Mouse (Mus musculus) granulocyte monocyte progenitor cell, adult 5-6 weeks (primary cell): ENCODE measurements around the gene Krtdap. TPM values are rescaled to one million over a fixed set of nuclear protein-coding genes. Genes with fewer than 3 reads are reported as not detected.

Source experiments
- ATAC-seq: replicated peaks from 2 replicates; pipeline ENCODE4 v1.8.0; 2016; ENCODE audit warnings: mild to moderate bottlenecking, moderate TSS enrichment, inconsistent platforms; ENCODE audit not compliant: poor library complexity, severe bottlenecking
- total RNA-seq, 2 experiments: library from RNA; stranded (forward) in 1 of 2; stranded (reverse) in 1 of 2; fragments of 200-712, 200-1000 nt in 1 of 2; fragments of >200 nt in 1 of 2; fragmentation: Nextera tagmentation in 1 of 2; gene quantifications; 2 replicates each; pipeline ENCODE4 v1.2.3; 2014 to 2017

Krtdap gene
- total RNA-seq, 2 experiments from 2014 or later, result not detected

GRCm38 (mm10) chr7:30832261-30832660 is 44.6 kb downstream of the Krtdap start:
- peak; percentile 82 for ATAC-seq

DNA sequence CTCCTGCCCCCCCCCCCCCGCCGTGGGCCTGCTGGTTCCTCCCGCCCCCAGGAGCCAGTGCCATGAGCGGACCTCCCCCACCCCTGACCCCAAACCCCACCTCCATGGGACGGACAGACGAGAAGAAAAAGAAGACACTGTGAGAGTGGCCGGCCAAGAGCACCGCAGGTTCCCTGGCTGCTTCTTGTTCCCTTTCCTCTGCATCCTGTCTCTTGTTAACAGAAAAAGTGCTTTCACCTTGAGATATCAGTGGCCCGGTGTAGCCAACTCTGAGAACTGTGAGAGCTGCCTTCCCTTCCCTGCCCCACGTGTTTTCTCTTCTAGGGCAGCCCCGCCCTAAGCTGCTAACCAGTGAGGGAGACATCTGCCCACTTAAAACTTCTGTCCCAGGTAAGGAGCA is 45.0 kb downstream of the Krtdap start:
- ATAC-seq, result peak; percentile 31; the same call in 1 of the 2 replicates

DNA sequence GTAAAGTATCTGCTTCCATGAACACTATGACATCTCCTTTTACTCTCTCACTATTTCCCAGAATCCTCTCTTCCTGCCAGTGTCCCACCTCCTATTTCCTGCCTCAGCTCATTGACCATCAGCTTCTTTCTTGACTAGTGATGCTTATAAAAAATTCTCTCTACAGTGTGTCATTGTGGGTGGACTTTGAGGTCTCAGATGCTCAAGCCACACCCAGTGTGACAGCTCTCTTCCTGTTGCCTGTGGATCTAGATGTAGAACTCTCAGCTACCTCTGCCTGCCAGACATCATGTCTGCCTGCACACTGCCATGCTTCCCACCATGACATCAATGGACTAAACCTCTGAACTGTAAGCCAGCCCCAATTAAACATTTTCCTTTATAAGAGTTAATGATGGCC is 49.6 kb downstream of the Krtdap start:
- ATAC-seq, result no peak

DNA sequence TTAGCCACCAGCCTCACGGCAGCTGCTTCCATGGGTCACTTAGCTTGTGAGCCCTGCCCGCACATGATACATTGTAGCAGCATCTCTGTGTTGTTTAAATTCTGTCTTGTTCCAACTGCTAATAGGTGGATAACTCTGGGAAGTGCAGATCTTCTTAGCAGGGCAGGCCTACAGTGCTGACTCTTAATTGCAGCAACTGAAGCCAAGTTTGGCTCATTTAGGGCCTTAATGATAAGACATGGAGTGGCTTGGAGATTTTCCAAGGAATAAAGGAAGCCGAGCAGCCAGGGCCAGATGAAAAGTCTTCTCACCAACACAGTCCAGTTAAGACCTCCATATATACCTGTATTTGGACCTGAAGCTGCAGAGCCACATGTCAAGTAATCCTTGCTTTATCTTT is 52.6 kb downstream of the Krtdap start:
- no peak for ATAC-seq

Other genes with a start within 250 kb of the Krtdap start
Only the 30 nearest of the 31 such genes appear.
- 7.3 and 15.8 TPM in 2 replicates for gene Proser3, start 235.6 kb upstream of the Krtdap start, total RNA-seq (2014; fragmentation: Nextera tagmentation)
- gene Proser3, start 235.6 kb upstream of the Krtdap start, total RNA-seq (2017), result 2.8 and 9.2 TPM in 2 replicates
- 45.4 and 96.9 TPM in 2 replicates for gene Lin37, start 228.1 kb upstream of the Krtdap start, total RNA-seq (2014; fragmentation: Nextera tagmentation)
- gene Lin37, start 228.1 kb upstream of the Krtdap start, total RNA-seq (2017), result 23.5 and 25.3 TPM in 2 replicates
- gene U2af1l4, start 224.6 kb upstream of the Krtdap start, total RNA-seq (2014; fragmentation: Nextera tagmentation), result 26.3 and 38.5 TPM in 2 replicates
- gene U2af1l4, start 224.6 kb upstream of the Krtdap start, total RNA-seq (2017), result 58.6 and 87.2 TPM in 2 replicates
- 5.2 and 12.5 TPM in 2 replicates for gene Gm49396, start 224.6 kb upstream of the Krtdap start, total RNA-seq (2014; fragmentation: Nextera tagmentation)
- 5.1 and 6.3 TPM in 2 replicates for gene Gm49396, start 224.6 kb upstream of the Krtdap start, total RNA-seq (2017)
- gene Psenen, start 224.3 kb upstream of the Krtdap start, total RNA-seq (2014; fragmentation: Nextera tagmentation), result 218 and 221 TPM in 2 replicates
- 156 and 184 TPM in 2 replicates for gene Psenen, start 224.3 kb upstream of the Krtdap start, total RNA-seq (2017)
- gene Igflr1, start 222.5 kb upstream of the Krtdap start, total RNA-seq (2014; fragmentation: Nextera tagmentation), result 4.9 and 10.6 TPM in 2 replicates
- gene Igflr1, start 222.5 kb upstream of the Krtdap start, total RNA-seq (2017), result 0.34 TPM in 1 of 2 replicates, not detected in the other
- 48.1 and 64.3 TPM in 2 replicates for gene Kmt2b, start 199.2 kb upstream of the Krtdap start, total RNA-seq (2014; fragmentation: Nextera tagmentation)
- 5.9 and 9.5 TPM in 2 replicates for gene Kmt2b, start 199.2 kb upstream of the Krtdap start, total RNA-seq (2017)
- not detected in 2 replicates for gene Zbtb32, start 189.0 kb upstream of the Krtdap start, total RNA-seq (2014; fragmentation: Nextera tagmentation)
- not detected in 2 replicates for gene Zbtb32, start 189.0 kb upstream of the Krtdap start, total RNA-seq (2017)
- gene Upk1a, start 175.0 kb upstream of the Krtdap start, total RNA-seq (2014; fragmentation: Nextera tagmentation), result 3.4 TPM in 1 of 2 replicates, not detected in the other
- not detected in 2 replicates for gene Upk1a, start 175.0 kb upstream of the Krtdap start, total RNA-seq (2017)
- gene Cox6b1, start 161.7 kb upstream of the Krtdap start, total RNA-seq (2014; fragmentation: Nextera tagmentation), result 436 and 560 TPM in 2 replicates
- gene Cox6b1, start 161.7 kb upstream of the Krtdap start, total RNA-seq (2017), result 470 and 484 TPM in 2 replicates
- not detected in 2 replicates for gene Etv2, start 152.0 kb upstream of the Krtdap start, total RNA-seq (2014; fragmentation: Nextera tagmentation)
- not detected in 2 replicates for gene Etv2, start 152.0 kb upstream of the Krtdap start, total RNA-seq (2017)
- gene Rbm42, start 137.6 kb upstream of the Krtdap start, total RNA-seq (2014; fragmentation: Nextera tagmentation), result 45.7 and 57.1 TPM in 2 replicates
- 38.3 and 48.0 TPM in 2 replicates for gene Rbm42, start 137.6 kb upstream of the Krtdap start, total RNA-seq (2017)
- gene Haus5, start 122.9 kb upstream of the Krtdap start, total RNA-seq (2014; fragmentation: Nextera tagmentation), result 39.1 and 43.7 TPM in 2 replicates
- 18.4 and 33.2 TPM in 2 replicates for gene Haus5, start 122.9 kb upstream of the Krtdap start, total RNA-seq (2017)
- not detected in 2 replicates for gene Pmis2, start 116.3 kb upstream of the Krtdap start, total RNA-seq (2014; fragmentation: Nextera tagmentation)
- gene Pmis2, start 116.3 kb upstream of the Krtdap start, total RNA-seq (2017), result not detected in 2 replicates
- gene 2200002J24Rik, start 89.0 kb upstream of the Krtdap start, total RNA-seq (2014; fragmentation: Nextera tagmentation), result not detected in 2 replicates
- gene 2200002J24Rik, start 89.0 kb upstream of the Krtdap start, total RNA-seq (2017), result not detected in 2 replicates
- 1.5 TPM in 1 of 2 replicates, not detected in the other for gene Atp4a, start 75.7 kb upstream of the Krtdap start, total RNA-seq (2014; fragmentation: Nextera tagmentation)
- 0.22 and 3.5 TPM in 2 replicates for gene Atp4a, start 75.7 kb upstream of the Krtdap start, total RNA-seq (2017)
- 160 and 219 TPM in 2 replicates for gene Tmem147, start 58.4 kb upstream of the Krtdap start, total RNA-seq (2014; fragmentation: Nextera tagmentation)
- 71.5 and 106 TPM in 2 replicates for gene Tmem147, start 58.4 kb upstream of the Krtdap start, total RNA-seq (2017)
- gene Gapdhs, start 44.2 kb upstream of the Krtdap start, total RNA-seq (2014; fragmentation: Nextera tagmentation), result not detected in 2 replicates
- gene Gapdhs, start 44.2 kb upstream of the Krtdap start, total RNA-seq (2017), result not detected in 2 replicates
- gene Sbsn, start 36.4 kb upstream of the Krtdap start, total RNA-seq (2014; fragmentation: Nextera tagmentation), result 2.4 and 3.7 TPM in 2 replicates
- 1.2 TPM in 1 of 2 replicates, not detected in the other for gene Sbsn, start 36.4 kb upstream of the Krtdap start, total RNA-seq (2017)
- gene Dmkn, start 24.1 kb upstream of the Krtdap start, total RNA-seq (2014; fragmentation: Nextera tagmentation), result 68.4 and 69.3 TPM in 2 replicates
- gene Dmkn, start 24.1 kb upstream of the Krtdap start, total RNA-seq (2017), result 81.3 and 133 TPM in 2 replicates
- 6.5 and 17.9 TPM in 2 replicates for gene Ffar2, start 35.9 kb downstream of the Krtdap start, total RNA-seq (2014; fragmentation: Nextera tagmentation)
- 23.4 and 26.4 TPM in 2 replicates for gene Ffar2, start 35.9 kb downstream of the Krtdap start, total RNA-seq (2017)
- not detected in 2 replicates for gene Ffar3, start 68.3 kb downstream of the Krtdap start, total RNA-seq (2014; fragmentation: Nextera tagmentation)
- not detected in 2 replicates for gene Ffar3, start 68.3 kb downstream of the Krtdap start, total RNA-seq (2017)
- not detected in 2 replicates for gene Ffar1, start 73.7 kb downstream of the Krtdap start, total RNA-seq (2014; fragmentation: Nextera tagmentation)
- not detected in 2 replicates for gene Ffar1, start 73.7 kb downstream of the Krtdap start, total RNA-seq (2017)
- gene Cd22, start 92.4 kb downstream of the Krtdap start, total RNA-seq (2014; fragmentation: Nextera tagmentation), result not detected in 2 replicates
- not detected in 2 replicates for gene Cd22, start 92.4 kb downstream of the Krtdap start, total RNA-seq (2017)
- gene Mag, start 127.0 kb downstream of the Krtdap start, total RNA-seq (2014; fragmentation: Nextera tagmentation), result 0.81 TPM in 1 of 2 replicates, not detected in the other
- gene Mag, start 127.0 kb downstream of the Krtdap start, total RNA-seq (2017), result 0.46 TPM in 1 of 2 replicates, not detected in the other
- not detected in 2 replicates for gene Hamp2, start 136.8 kb downstream of the Krtdap start, total RNA-seq (2014; fragmentation: Nextera tagmentation)
- not detected in 2 replicates for gene Hamp2, start 136.8 kb downstream of the Krtdap start, total RNA-seq (2017)
- not detected in 2 replicates for gene Hamp, start 156.1 kb downstream of the Krtdap start, total RNA-seq (2014; fragmentation: Nextera tagmentation)
- not detected in 2 replicates for gene Hamp, start 156.1 kb downstream of the Krtdap start, total RNA-seq (2017)
- gene Usf2, start 168.9 kb downstream of the Krtdap start, total RNA-seq (2014; fragmentation: Nextera tagmentation), result 87.7 and 105 TPM in 2 replicates
- 103 and 128 TPM in 2 replicates for gene Usf2, start 168.9 kb downstream of the Krtdap start, total RNA-seq (2017)
- gene Lsr, start 185.6 kb downstream of the Krtdap start, total RNA-seq (2014; fragmentation: Nextera tagmentation), result not detected in 2 replicates
- gene Lsr, start 185.6 kb downstream of the Krtdap start, total RNA-seq (2017), result 0.10 and 0.22 TPM in 2 replicates
- gene Fam187b, start 185.9 kb downstream of the Krtdap start, total RNA-seq (2014; fragmentation: Nextera tagmentation), result not detected in 2 replicates
- not detected in 2 replicates for gene Fam187b, start 185.9 kb downstream of the Krtdap start, total RNA-seq (2017)